Mouse (Mus musculus) midbrain, embryonic 12.5 days (tissue): Measurements from ENCODE around the gene Hist1h1c. TPM values are rescaled to one million over a fixed set of nuclear protein-coding genes. Genes with fewer than 3 reads are reported as not detected.
"Not testable (repeated sequence)": the region's sequence is repeated elsewhere in the genome, so short reads cannot be mapped to it uniquely, and the experiment has no call there.

Experiments used
- ATAC-seq: fragments of 200-750 bp; cut with Nextera tagmentation; 2 replicates; pipeline ENCODE4 v1.8.0; 2017; ENCODE audit warnings: low read depth, moderate TSS enrichment, moderate library complexity; ENCODE audit not compliant: low FRiP score
- H3K27ac ChIP-seq: fragments of 300-500 bp; sonication (generic); replicated peaks from 2 replicates; pipeline ENCODE4 v1.5.1; 2016; ENCODE audit warnings: mild to moderate bottlenecking
- H3K27me3 ChIP-seq: fragments of 300-500 bp; sonication (generic); 2 replicates; pipeline ENCODE4 v1.6.1; 2016; ENCODE audit warnings: mild to moderate bottlenecking
- H3K36me3 ChIP-seq: fragments of 300-500 bp; sonication (generic); 2 replicates; pipeline ENCODE4 v1.6.1; 2016
- H3K4me1 ChIP-seq: fragments of 300-500 bp; sonication (generic); 2 replicates; pipeline ENCODE4 v1.6.1; 2016
- H3K4me2 ChIP-seq: fragments of 300-500 bp; sonication (generic); replicated peaks from 2 replicates; pipeline ENCODE4 v1.6.1; 2016; ENCODE audit warnings: mild to moderate bottlenecking, moderate library complexity
- H3K4me3 ChIP-seq: fragments of 300-500 bp; sonication (generic); 2 replicates; pipeline ENCODE4 v1.5.1; 2016; ENCODE audit warnings: mild to moderate bottlenecking
- H3K9ac ChIP-seq: fragments of 300-500 bp; sonication (generic); replicated peaks from 2 replicates; pipeline ENCODE4 v1.6.1; 2016; ENCODE audit warnings: mild to moderate bottlenecking, moderate library complexity
- H3K9me3 ChIP-seq: fragments of 300-500 bp; sonication (generic); 2 replicates; pipeline ENCODE4 v1.6.1; 2016; ENCODE audit warnings: mild to moderate bottlenecking
- WGBS: fragments of 180-500 bp; shearing (Covaris S2); methylation state at CpG from one replicate; pipeline ENCODE4 v1.1.7; 2016; 5-methylcytosine and 5-hydroxymethylcytosine counted together
- microRNA-seq: library from miRNA; unstranded; fragments of <30 nt; microRNA quantifications from one replicate; pipeline ENCODE4, GENCODE M21; 2017
- polyA plus RNA-seq: library from polyadenylated mRNA; unstranded; fragments of >200 nt; fragmentation: Nextera tagmentation; extraction: Ambion mirVana; gene quantifications from 2 replicates; pipeline ENCODE4 v1.2.1, GENCODE M21; 2016

Hist1h1c gene
- polyA plus RNA-seq, 1 experiment from 2014 or later = 14.0 TPM

DNA sequence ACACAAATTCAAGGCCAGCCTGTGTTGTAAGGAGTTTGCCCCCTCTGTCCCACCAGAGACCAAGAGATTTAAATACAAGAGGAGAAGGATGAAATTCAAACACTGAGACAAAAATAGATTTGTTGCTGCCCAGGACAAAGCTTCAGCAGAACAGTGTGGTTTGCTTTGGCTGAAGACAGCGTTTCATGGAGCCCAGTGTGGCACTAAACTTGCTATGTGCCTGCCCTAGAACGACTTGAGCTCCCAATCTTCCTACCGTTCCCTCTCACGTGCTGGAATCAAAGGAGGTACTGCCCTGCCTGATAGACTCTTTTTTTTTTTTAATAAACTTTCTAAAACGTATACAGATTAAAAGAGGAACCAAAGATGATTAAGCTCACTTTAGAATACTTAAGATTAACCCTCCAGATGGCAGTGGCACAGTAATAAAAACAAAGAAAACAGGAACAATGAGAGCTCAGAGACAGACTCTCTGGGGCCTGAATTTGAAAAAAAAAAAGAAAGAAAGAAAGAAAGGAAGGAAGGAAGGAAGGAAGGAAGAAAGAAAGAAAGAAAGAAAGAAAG is 30.3 kb downstream of the Hist1h1c start:
- no peak overlapping the region for H3K4me3 ChIP-seq
- H3K4me2 ChIP-seq = no peak overlapping the region
- WGBS = 31% methylated on average over 5 of the region's 5 CpGs
- H3K27me3 ChIP-seq = no peaks in the 10 kb centered on the region
- H3K27ac ChIP-seq = no peak overlapping the region
- no peaks in the 10 kb centered on the region for H3K9me3 ChIP-seq
- H3K9ac ChIP-seq = no peak overlapping the region
- ATAC-seq = no peak
- H3K4me1 ChIP-seq = peaks cover 12% of the 10 kb centered on the region
- no peaks in the 10 kb centered on the region for H3K36me3 ChIP-seq

DNA sequence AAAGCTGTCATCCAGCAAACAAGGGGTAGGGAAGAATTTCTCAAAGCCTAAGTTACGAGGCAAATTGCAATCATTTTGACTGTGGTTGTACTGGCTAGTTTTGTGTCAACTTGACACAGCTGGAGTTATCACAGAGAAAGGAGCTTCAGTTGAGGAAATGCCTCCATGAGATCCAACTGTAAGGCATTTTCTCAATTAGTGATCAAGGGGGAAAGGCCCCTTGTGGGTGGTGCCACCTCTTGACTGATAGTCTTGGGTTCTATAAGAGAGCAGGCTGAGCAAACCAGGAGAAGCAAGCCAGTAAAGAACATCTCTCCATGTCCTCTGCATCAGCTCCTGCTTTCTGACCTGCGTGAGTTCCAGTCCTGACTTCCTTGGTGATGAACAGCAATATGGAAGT is 31.0 kb downstream of the Hist1h1c start, which contains the start of gene Trim38:
Gene Trim38, plus strand, starts transcription at position 301 of the 400 bp plus-strand sequence.
- not testable (repeated sequence) for H3K9me3 ChIP-seq
- WGBS = 86% methylated on average over 2 of the region's 2 CpGs

DNA sequence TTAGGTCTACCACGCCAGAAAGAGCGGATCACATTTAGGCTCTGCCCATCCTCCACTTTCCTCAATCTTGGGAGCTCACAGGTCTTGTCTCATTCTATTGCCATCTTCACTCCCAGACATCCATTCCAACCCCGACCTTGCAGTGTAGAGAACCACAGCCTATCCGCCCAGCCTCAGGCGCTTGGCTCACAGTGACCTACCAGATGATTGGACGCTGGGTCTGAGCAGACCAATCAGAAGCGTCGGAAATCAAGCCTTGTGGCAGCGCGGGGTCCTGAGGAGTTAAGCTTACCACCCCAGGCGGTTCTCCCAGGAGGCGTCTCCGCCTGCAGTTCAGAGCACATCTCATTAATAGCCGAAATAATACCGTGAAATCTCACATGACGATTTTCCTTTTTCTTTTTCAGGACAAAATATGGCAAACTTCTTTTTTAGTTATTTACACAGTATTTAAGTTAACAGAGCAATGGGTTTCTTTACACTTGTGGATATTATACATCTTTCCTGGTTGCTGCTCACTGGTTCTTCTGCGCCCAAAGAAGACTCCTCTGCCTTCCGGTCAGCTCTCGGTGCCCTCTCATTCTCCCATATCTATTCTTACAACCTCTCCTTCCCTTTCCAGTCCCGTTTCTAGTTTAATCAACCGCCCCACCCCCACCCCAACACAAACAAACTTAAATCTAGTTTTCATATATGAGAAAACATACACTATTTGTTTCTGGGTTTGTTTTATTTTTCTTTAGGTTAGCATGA is 34.1 kb downstream of the Hist1h1c start:
- 20% methylated on average over 21 of the region's 21 CpGs for WGBS
- no peaks in the 10 kb centered on the region for H3K36me3 ChIP-seq
- no peak overlapping the region for H3K9ac ChIP-seq
- no peak overlapping the region for H3K27ac ChIP-seq
- H3K9me3 ChIP-seq = no peaks in the 10 kb centered on the region
- H3K4me2 ChIP-seq = peak overlapping the region; percentile 40
- peak; percentile 96 for ATAC-seq
- no peaks in the 10 kb centered on the region for H3K27me3 ChIP-seq
- H3K4me1 ChIP-seq = peaks cover 4% of the 10 kb centered on the region
- H3K4me3 ChIP-seq = no peak overlapping the region

More for the DNA sequence above, 31.0 kb downstream of the Hist1h1c start, which contains the start of gene Trim38:
- not testable (repeated sequence) for H3K27ac ChIP-seq, H3K36me3 ChIP-seq, H3K4me1 ChIP-seq, H3K4me2 ChIP-seq, H3K9ac ChIP-seq, H3K4me3 ChIP-seq, H3K27me3 ChIP-seq, ATAC-seq

DNA sequence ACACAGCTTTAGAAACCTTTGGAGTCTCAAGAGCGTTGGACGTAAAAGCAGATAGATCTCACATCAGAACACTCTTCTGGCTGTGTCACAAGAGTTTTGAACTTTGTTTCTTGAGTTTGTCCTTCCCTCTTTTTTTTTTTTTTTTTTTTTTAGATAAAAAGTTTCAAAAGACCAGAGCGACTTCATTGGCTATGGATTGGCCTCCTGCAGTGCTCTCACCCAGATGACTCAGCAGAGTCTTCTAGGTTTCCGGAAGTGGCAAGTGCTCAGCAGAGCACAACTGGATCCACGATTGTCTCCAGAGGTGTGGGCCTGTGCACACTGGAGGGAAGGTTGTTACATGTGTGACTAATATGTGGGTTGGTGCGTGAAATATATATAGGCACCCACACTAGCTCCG is 39.7 kb downstream of the Hist1h1c start:
- 94% methylated on average over 7 of the region's 7 CpGs for WGBS
- no peak overlapping the region for H3K4me2 ChIP-seq
- no peak overlapping the region for H3K9ac ChIP-seq

DNA sequence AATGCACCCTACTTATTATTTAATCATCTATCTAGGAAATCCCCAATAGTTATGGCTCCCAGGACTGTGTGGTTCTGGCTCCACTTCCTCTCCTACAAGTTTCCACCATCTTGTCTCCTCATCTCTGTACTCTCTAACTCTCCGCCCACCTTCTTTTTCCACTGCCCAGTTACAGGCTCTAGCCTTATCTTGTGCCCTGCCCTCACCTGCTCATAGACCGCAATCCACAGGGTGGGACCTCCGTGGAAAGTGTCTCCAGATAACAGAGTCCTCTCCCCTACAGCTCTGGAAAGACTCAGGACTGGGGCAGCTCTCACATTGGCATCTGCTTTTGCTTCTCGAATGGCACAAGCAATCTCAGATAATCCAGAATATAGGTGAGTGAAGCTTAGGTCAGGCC is 40.4 kb downstream of the Hist1h1c start:
- Histone ChIP-seq H3K4me2 (no peak overlapping the region), H3K27ac (no peak overlapping the region), H3K4me1 (no peaks in the 10 kb centered on the region), H3K4me3 (no peak overlapping the region), H3K9ac (no peak overlapping the region), H3K27me3 (no peaks in the 10 kb centered on the region), H3K36me3 (no peaks in the 10 kb centered on the region), H3K9me3 (no peaks in the 10 kb centered on the region)
- 87% methylated on average over 4 of the region's 4 CpGs for WGBS
- no peak for ATAC-seq

More for the DNA sequence above, 39.7 kb downstream of the Hist1h1c start:
- no peak overlapping the region for H3K27ac ChIP-seq
- no peaks in the 10 kb centered on the region for H3K27me3 ChIP-seq
- H3K36me3 ChIP-seq = no peaks in the 10 kb centered on the region
- H3K9me3 ChIP-seq = no peaks in the 10 kb centered on the region
- H3K4me3 ChIP-seq = no peak overlapping the region
- ATAC-seq = no peak
- H3K4me1 ChIP-seq = no peaks in the 10 kb centered on the region

Small RNA genes lying within 50 kb of the gene (microRNA-seq; reads per million reads assigned to microRNA genes)
- not detected for gene Gm44314
- gene Gm44484 = not detected

Other genes starting within 250 kb of the Hist1h1c start
- gene Btn2a2, start 250.0 kb upstream of the Hist1h1c start, polyA plus RNA-seq = 0.10 and 0.17 TPM in 2 replicates
- gene Hist1h4h, start 207.8 kb upstream of the Hist1h1c start, polyA plus RNA-seq = 4.2 and 4.4 TPM in 2 replicates
- gene Hist1h2af, start 204.9 kb upstream of the Hist1h1c start, polyA plus RNA-seq = 7.9 and 8.4 TPM in 2 replicates
- 4.8 and 6.9 TPM in 2 replicates for gene Hist1h3g, start 203.4 kb upstream of the Hist1h1c start, polyA plus RNA-seq
- gene Hist1h2bh, start 195.4 kb upstream of the Hist1h1c start, polyA plus RNA-seq = 0.56 and 0.64 TPM in 2 replicates
- gene Hist1h3f, start 194.8 kb upstream of the Hist1h1c start, polyA plus RNA-seq = 1.0 and 1.3 TPM in 2 replicates
- gene Hist1h4f, start 187.2 kb upstream of the Hist1h1c start, polyA plus RNA-seq = 0.85 and 1.7 TPM in 2 replicates
- gene Hist1h1d, start 185.5 kb upstream of the Hist1h1c start, polyA plus RNA-seq = 0.37 and 0.45 TPM in 2 replicates
- gene Hist1h3e, start 176.4 kb upstream of the Hist1h1c start, polyA plus RNA-seq = 6.5 and 7.0 TPM in 2 replicates
- 95.2 and 113 TPM in 2 replicates for gene Hist1h2ae, start 167.6 kb upstream of the Hist1h1c start, polyA plus RNA-seq
- 13.0 and 13.8 TPM in 2 replicates for gene Hist1h2bg, start 167.4 kb upstream of the Hist1h1c start, polyA plus RNA-seq
- 4.5 and 5.1 TPM in 2 replicates for gene Hist1h2bf, start 164.6 kb upstream of the Hist1h1c start, polyA plus RNA-seq
- gene Hist1h2ad, start 164.4 kb upstream of the Hist1h1c start, polyA plus RNA-seq = 1.8 and 2.5 TPM in 2 replicates
- 4.6 and 5.4 TPM in 2 replicates for gene Hist1h3d, start 163.0 kb upstream of the Hist1h1c start, polyA plus RNA-seq
- gene Hist1h4d, start 157.2 kb upstream of the Hist1h1c start, polyA plus RNA-seq = 109 and 113 TPM in 2 replicates
- gene Hist1h2be, start 117.7 kb upstream of the Hist1h1c start, polyA plus RNA-seq = 2.5 and 2.9 TPM in 2 replicates
- gene Hist1h1e, start 116.2 kb upstream of the Hist1h1c start, polyA plus RNA-seq = 24.2 and 27.0 TPM in 2 replicates
- gene Hist1h2ac, start 54.9 kb upstream of the Hist1h1c start, polyA plus RNA-seq = 1.1 TPM in 2 replicates
- 28.7 and 29.9 TPM in 2 replicates for gene Hist1h2bc, start 54.6 kb upstream of the Hist1h1c start, polyA plus RNA-seq
- gene Hist1h1t, start 43.0 kb upstream of the Hist1h1c start, polyA plus RNA-seq = not detected in 2 replicates
- 5.8 and 6.8 TPM in 2 replicates for gene Hist1h4c, start 40.4 kb upstream of the Hist1h1c start, polyA plus RNA-seq
- gene Hfe, start 28.0 kb upstream of the Hist1h1c start, polyA plus RNA-seq = 3.1 and 3.3 TPM in 2 replicates
- 7.9 and 9.3 TPM in 2 replicates for gene Hist1h3c, start 6.8 kb downstream of the Hist1h1c start, polyA plus RNA-seq
- gene Hist1h2bb, start 7.9 kb downstream of the Hist1h1c start, polyA plus RNA-seq = 2.5 and 4.5 TPM in 2 replicates
- 53.0 and 53.2 TPM in 2 replicates for gene Hist1h2ab, start 12.3 kb downstream of the Hist1h1c start, polyA plus RNA-seq
- gene Hist1h3b, start 13.5 kb downstream of the Hist1h1c start, polyA plus RNA-seq = 14.7 and 16.1 TPM in 2 replicates
- 5.0 and 8.0 TPM in 2 replicates for gene Hist1h4b, start 18.2 kb downstream of the Hist1h1c start, polyA plus RNA-seq
- 0.41 and 1.3 TPM in 2 replicates for gene Hist1h4a, start 22.4 kb downstream of the Hist1h1c start, polyA plus RNA-seq
- gene Hist1h3a, start 23.6 kb downstream of the Hist1h1c start, polyA plus RNA-seq = 4.6 and 5.1 TPM in 2 replicates
- 2.3 and 3.6 TPM in 2 replicates for gene Hist1h1a, start 24.9 kb downstream of the Hist1h1c start, polyA plus RNA-seq
- gene Trim38, start 31.1 kb downstream of the Hist1h1c start, polyA plus RNA-seq = not detected in 2 replicates
- gene Slc17a2, start 68.2 kb downstream of the Hist1h1c start, polyA plus RNA-seq = not detected in 2 replicates
- not detected in 2 replicates for gene Slc17a3, start 100.6 kb downstream of the Hist1h1c start, polyA plus RNA-seq
- not detected in 2 replicates for gene Slc17a1, start 128.9 kb downstream of the Hist1h1c start, polyA plus RNA-seq
- not detected in 2 replicates for gene Slc17a4, start 176.2 kb downstream of the Hist1h1c start, polyA plus RNA-seq
- not detected in 2 replicates for gene Hist1h2ba, start 195.3 kb downstream of the Hist1h1c start, polyA plus RNA-seq
- not detected in 2 replicates for gene Hist1h2aa, start 195.7 kb downstream of the Hist1h1c start, polyA plus RNA-seq